Mouse (Mus musculus) stomach, embryonic 14.5 days (tissue): ENCODE measurements at regions not wholly inside any gene's neighbourhood (a gene's known extent, or its start where the extent isn't known, plus 50 kb on each side); places are given as distances from the start of the nearest gene placed in this dataset.

Experiments used
- ATAC-seq: fragments of 200-750 bp; cut with Nextera tagmentation; 2 replicates; pipeline ENCODE4 v1.8.0; 2017; ENCODE audit warnings: low read depth, moderate TSS enrichment; ENCODE audit not compliant: insufficient number of reproducible peaks, insufficient read depth, low FRiP score
- H3K27ac ChIP-seq: fragments of 300-500 bp; sonication (generic); 2 replicates; pipeline ENCODE4 v1.5.1; 2014; ENCODE audit warnings: mild to moderate bottlenecking, low read length, moderate library complexity, mixed read lengths
- H3K27me3 ChIP-seq: fragments of 300-500 bp; sonication (generic); 2 replicates; pipeline ENCODE4 v1.6.1; 2014; ENCODE audit warnings: low read length, control low read depth, mixed read lengths; ENCODE audit not compliant: control insufficient read depth, insufficient read depth
- H3K36me3 ChIP-seq: fragments of 300-500 bp; sonication (generic); 2 replicates; pipeline ENCODE4 v1.6.1; 2014; ENCODE audit warnings: mild to moderate bottlenecking, control low read depth, low read length, moderate library complexity, mixed read lengths; ENCODE audit not compliant: control insufficient read depth, insufficient read depth
- H3K4me1 ChIP-seq: fragments of 300-500 bp; sonication (generic); 2 replicates; pipeline ENCODE4 v1.6.1; 2014; ENCODE audit warnings: low read length, control low read depth, mixed read lengths; ENCODE audit not compliant: control insufficient read depth, insufficient read depth
- H3K4me2 ChIP-seq: fragments of 300-500 bp; sonication (generic); replicated peaks from 2 replicates; pipeline ENCODE4 v1.6.1; 2014; ENCODE audit warnings: low read depth, low read length, control low read depth
- H3K4me3 ChIP-seq: fragments of 300-500 bp; sonication (generic); 2 replicates; pipeline ENCODE4 v1.5.1; 2014; ENCODE audit warnings: low read depth, low read length, control low read depth
- H3K9ac ChIP-seq: fragments of 300-500 bp; sonication (generic); replicated peaks from 2 replicates; pipeline ENCODE4 v1.6.1; 2014; ENCODE audit warnings: low read depth, mild to moderate bottlenecking, control low read depth, low read length, moderate library complexity, mixed read lengths
- H3K9me3 ChIP-seq: fragments of 300-500 bp; sonication (generic); 2 replicates; pipeline ENCODE4 v1.6.1; 2016; ENCODE audit warnings: low read depth, low read length, control low read depth; ENCODE audit not compliant: control insufficient read depth
- WGBS: fragments of 180-500 bp; shearing (Covaris S2); extraction: QIAGEN DNeasy Blood & Tissue Kit; methylation state at CpG from one replicate; pipeline ENCODE4 v1.1.7; 2014; 5-methylcytosine and 5-hydroxymethylcytosine counted together

DNA sequence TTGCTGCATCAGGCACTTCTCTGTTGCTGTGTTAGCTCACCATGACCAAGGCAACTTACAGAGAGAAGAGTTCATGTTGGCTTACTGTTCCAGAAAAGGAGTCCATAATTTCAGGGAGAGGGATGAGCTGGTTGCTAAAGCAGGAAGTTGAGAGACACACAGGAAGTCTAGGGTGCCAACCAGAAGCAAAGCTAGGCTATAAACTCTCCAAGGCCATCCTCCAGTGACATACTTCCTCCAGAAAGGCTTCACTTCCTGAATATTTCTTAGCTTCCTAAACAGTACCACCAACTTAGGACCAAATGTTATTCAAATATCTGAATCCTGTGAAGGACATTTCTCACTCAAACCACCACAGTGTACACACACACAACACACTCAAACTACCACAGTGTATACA lies 2010.6 kb downstream of the A830018L16Rik start:
- H3K4me1 ChIP-seq = peaks cover 9% of the 10 kb centered on the region; the same call in 1 of the 2 replicates

DNA sequence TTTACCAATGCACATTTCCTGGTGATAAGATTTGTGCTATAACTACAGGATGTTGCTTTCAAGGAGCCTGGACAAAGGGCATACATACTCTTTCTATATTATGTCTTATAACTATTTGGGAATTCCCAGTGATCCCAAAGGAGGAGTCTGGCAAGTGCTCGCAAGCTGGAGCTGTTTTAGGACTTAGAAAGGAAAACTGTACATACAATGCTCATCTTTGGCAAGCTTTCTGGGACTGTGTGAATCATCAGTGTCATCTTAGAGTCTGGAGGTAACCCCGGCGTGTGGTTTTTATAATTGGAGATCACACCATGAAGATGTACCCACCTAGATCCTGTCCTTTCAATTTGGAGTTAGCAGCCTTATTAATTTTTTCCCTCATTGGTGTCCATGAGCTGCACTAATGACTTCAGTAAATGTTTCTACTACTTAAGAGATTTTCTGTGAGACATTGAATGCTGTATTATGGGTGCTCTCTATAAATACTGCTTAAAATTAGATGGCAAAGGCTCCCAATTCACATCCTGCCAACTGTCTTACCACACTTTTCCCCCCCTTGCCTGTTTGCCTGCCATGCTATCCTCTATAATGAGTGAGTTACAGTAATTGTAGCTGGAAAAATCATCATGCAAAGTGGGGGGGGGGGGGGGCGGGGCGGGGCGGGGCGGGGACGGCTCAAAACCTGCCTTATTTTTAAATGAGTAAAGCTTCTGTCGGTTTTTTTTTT lies 2011.9 kb downstream of the A830018L16Rik start:
- Histone ChIP-seq H3K9me3 (no peaks in the 10 kb centered on the region), H3K4me3 (peak overlapping the region; percentile 29), H3K27ac (peak overlapping the region; percentile 71; the same call in 1 of the 2 replicates), H3K36me3 (no peaks in the 10 kb centered on the region), H3K4me2 (peak overlapping the region; percentile 49), H3K27me3 (no peaks in the 10 kb centered on the region), H3K4me1 (peaks cover 9% of the 10 kb centered on the region; the same call in 1 of the 2 replicates), H3K9ac (no peak overlapping the region)
- WGBS = 27% methylated on average over 9 of the region's 9 CpGs
- ATAC-seq = no peak; the same call in 1 of the 2 replicates

More for the DNA sequence above, 2010.6 kb downstream of the A830018L16Rik start:
- Histone ChIP-seq H3K4me2 (no peak overlapping the region), H3K36me3 (no peaks in the 10 kb centered on the region), H3K27me3 (no peaks in the 10 kb centered on the region), H3K4me3 (no peak overlapping the region), H3K9ac (no peak overlapping the region), H3K27ac (no peak overlapping the region), H3K9me3 (no peaks in the 10 kb centered on the region)
- no peak for ATAC-seq

DNA sequence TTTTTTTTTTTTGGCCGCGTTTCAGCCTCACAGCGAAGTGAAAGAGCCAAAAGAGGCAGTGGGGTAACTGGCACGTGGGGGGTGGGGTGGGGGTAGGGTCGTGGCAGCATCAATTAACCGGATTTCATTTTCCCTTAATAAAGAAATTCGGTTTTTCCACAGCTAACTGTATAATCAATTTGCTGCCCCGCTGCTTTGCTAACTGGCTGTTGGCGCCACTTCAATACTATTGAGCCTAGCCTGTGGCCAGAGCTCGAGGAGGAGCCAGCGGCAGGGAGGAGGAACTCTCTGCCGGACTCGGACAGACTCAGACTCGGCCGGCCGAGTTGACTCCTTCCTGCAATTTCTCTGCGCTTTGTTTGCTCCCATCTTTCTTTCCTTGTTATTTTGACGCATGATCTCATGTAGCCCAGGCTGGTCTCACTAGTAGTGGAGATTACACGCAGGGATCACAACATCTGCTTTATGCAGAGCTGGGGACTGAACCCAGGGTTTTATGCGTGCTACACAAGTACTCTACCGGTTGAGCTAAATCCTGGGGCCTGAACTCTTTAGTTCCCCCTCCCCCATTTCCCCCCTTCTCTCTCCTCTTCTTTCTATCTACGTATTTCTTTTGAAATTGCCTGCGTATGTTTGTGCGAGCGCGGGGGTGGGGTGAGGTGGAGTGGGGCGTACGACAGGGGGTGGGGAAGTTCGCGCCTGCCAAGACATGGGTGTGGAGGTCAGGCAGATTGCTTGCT lies 2012.6 kb downstream of the A830018L16Rik start:
- Histone ChIP-seq H3K27ac (peak overlapping the region; percentile 71; the same call in 1 of the 2 replicates), H3K27me3 (no peaks in the 10 kb centered on the region), H3K4me3 (peak overlapping the region; percentile 29), H3K9me3 (no peaks in the 10 kb centered on the region), H3K36me3 (no peaks in the 10 kb centered on the region), H3K4me2 (peak overlapping the region; percentile 49), H3K9ac (peak overlapping the region; percentile 12; the same call in 1 of the 2 replicates), H3K4me1 (peaks cover 9% of the 10 kb centered on the region; the same call in 1 of the 2 replicates)
- WGBS = 4% methylated on average over 30 of the region's 30 CpGs
- peak; percentile 86; the same call in 1 of the 2 replicates for ATAC-seq

DNA sequence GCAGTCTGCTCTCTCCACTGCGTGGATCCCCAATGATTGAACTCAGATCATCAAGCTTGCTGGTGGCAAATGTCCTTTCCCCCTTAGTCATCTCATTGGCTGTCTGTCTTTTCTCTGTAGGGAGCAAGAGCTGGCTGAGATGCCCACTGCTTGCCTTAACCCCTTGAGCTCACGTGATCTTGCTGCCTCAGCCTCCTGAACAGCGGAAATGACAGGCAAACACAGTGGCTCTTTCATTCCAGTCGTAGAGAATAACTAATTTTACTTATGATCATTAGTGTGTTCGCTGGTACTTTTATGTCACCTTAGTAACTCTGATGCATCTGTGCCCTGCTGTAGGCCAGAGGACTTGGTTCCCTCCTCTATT lies 2013.1 kb downstream of the A830018L16Rik start:
- WGBS = 64% methylated on average over 5 of the region's 5 CpGs

DNA sequence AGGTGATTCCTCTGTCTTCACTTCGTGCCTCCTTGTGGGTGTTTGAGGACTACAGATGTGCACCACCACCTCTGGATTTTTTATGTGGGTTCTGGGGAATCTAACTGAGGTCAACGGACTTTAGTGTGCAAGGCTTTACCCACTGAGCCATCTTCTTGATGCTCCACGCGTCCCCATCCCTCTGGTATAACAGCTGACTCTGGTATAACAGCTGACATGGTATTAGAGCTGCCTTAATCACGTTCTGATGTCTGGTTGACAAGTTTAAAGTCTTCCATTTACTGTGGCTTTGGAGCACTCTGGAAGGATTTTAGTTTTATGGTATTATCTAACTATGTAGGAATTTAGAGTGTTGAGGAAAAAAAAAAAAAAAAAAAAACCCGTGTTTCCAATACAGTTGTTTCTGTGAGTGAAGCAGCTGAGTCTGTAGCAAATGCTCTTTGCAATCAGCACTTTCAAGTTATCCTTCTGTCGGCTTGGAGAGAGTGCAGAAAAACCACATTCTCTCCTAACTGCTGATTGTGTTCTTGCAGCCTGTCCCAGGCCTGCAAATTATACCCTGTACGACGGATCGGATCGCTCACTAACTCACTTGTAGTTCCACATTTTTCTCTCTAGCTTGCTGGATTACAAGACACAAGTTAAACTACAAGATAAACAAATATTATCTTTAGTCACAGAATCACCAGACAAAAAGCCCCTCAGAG lies 2013.7 kb downstream of the A830018L16Rik start:
- no peaks in the 10 kb centered on the region for H3K27me3 ChIP-seq
- peak overlapping the region; percentile 13; the same call in 1 of the 2 replicates for H3K27ac ChIP-seq
- no peak overlapping the region for H3K9ac ChIP-seq
- ATAC-seq = no peak
- 47% methylated on average over 11 of the region's 11 CpGs for WGBS
- no peak overlapping the region for H3K4me2 ChIP-seq
- peaks cover 9% of the 10 kb centered on the region; the same call in 1 of the 2 replicates for H3K4me1 ChIP-seq
- H3K36me3 ChIP-seq = no peaks in the 10 kb centered on the region
- no peaks in the 10 kb centered on the region for H3K9me3 ChIP-seq
- H3K4me3 ChIP-seq = no peak overlapping the region

More for the DNA sequence above, 2013.1 kb downstream of the A830018L16Rik start:
- Histone ChIP-seq H3K4me2 (peak overlapping the region; percentile 49), H3K4me3 (0 out of 2 replicates have a peak overlapping the region, but pooled peaks have one; percentile 29), H3K27me3 (no peaks in the 10 kb centered on the region), H3K4me1 (peaks cover 9% of the 10 kb centered on the region; the same call in 1 of the 2 replicates), H3K9me3 (no peaks in the 10 kb centered on the region), H3K36me3 (no peaks in the 10 kb centered on the region), H3K27ac (no peak overlapping the region; the same call in 1 of the 2 replicates), H3K9ac (no peak overlapping the region)
- peak; percentile 59; the same call in 1 of the 2 replicates for ATAC-seq

DNA sequence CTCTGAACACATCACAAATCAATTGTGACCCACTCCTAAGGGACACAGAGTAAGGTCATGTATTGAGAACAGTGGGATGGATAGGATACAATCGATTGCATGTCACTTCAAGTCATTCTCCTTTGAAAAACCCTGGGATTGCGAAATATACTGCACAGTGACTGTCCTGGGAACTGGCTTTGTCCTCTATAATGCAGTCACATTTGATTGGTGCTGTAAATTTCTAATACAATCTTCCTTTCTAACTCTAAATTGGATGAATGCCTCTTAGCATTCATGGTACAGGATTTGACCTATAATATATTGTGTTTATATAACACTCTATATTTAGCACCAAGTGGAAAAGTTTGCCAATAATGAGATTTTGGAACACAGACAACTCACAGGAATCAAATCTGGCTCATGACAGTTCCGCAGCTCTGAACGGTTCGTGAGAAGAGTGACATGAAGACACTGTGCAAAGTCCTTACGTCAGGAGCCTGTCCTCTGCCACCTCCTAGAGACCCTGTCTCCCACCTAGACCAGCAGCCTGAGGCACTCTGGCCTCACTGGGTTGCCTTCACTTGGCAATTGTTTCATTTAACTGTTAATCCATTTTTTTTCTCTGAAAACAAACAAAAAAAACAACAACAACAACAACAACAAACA lies 2024.0 kb downstream of the A830018L16Rik start:
- Histone ChIP-seq H3K4me3 (no peak overlapping the region), H3K4me1 (no peaks in the 10 kb centered on the region), H3K9ac (no peak overlapping the region), H3K27ac (no peak overlapping the region), H3K9me3 (no peaks in the 10 kb centered on the region), H3K36me3 (no peaks in the 10 kb centered on the region), H3K4me2 (no peak overlapping the region), H3K27me3 (no peaks in the 10 kb centered on the region)
- no peak for ATAC-seq
- 70% methylated on average over 6 of the region's 6 CpGs for WGBS

DNA sequence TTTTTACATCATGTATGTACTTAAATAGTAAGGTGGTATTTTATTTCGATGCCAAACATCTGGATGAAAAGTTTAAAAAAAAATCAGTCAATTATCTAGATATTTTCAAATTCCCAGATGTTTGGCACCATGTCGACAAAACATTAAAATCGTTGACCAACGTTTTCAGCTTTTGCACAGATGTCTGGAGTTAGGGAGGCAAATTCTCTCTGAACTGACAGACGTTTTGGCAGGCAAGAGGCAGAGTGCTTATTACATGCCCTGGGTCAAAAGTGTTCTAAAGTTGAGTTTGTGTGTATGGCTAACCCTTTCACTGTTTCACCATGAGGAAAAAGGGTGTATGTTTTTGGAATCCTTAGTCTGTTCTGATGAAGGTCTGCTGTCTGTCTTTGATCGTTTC lies 2028.5 kb downstream of the A830018L16Rik start:
- no peaks in the 10 kb centered on the region for H3K9me3 ChIP-seq
- H3K9ac ChIP-seq = no peak overlapping the region
- H3K4me2 ChIP-seq = no peak overlapping the region
- H3K27ac ChIP-seq = no peak overlapping the region
- no peaks in the 10 kb centered on the region for H3K27me3 ChIP-seq
- no peaks in the 10 kb centered on the region for H3K36me3 ChIP-seq
- no peak overlapping the region for H3K4me3 ChIP-seq
- ATAC-seq = no peak
- no peaks in the 10 kb centered on the region for H3K4me1 ChIP-seq
- 55% methylated on average over 6 of the region's 6 CpGs for WGBS

DNA sequence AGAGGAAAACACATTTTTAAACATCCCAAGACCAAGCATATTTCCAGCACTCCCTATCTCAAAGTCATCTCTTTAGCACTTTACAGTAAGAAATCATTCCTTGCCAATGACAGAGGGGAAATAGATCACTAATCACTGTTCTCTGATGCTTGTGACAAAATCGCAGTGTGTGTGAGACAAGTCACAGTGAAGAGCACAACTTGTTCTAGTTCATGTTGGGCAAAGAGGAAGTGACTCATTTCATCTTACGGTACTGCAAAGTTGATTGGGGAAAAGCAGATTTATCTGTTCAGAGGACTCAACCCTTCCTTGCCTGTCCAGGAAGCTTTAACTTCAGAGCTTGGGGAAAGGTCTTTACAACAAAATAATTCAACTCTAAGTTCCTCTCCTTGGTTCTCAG lies 2040.6 kb downstream of the A830018L16Rik start:
- ATAC-seq = no peak
- Histone ChIP-seq H3K4me1 (no peaks in the 10 kb centered on the region), H3K4me3 (no peak overlapping the region), H3K9me3 (no peaks in the 10 kb centered on the region), H3K9ac (no peak overlapping the region), H3K27me3 (no peaks in the 10 kb centered on the region), H3K4me2 (no peak overlapping the region), H3K36me3 (no peaks in the 10 kb centered on the region), H3K27ac (no peak overlapping the region)
- WGBS = 66% methylated on average over 2 of the region's 2 CpGs
